Mouse (Mus musculus) ES-E14 (cell line): ENCODE results near the gene Mettl16. TPM values are rescaled to one million over a fixed set of nuclear protein-coding genes. Genes with fewer than 3 reads are reported as not detected.

Source experiments
- DNase-seq: peaks from one replicate; pipeline ENCODE4 v3.0.0-alpha.2; 2013; ENCODE audit warnings: low read depth, low spot score
- H3K27ac ChIP-seq: 2 replicates; pipeline ENCODE4 v1.5.1; 2012; ENCODE audit warnings: low read depth, mild to moderate bottlenecking, low read length, moderate library complexity, mixed read lengths; ENCODE audit not compliant: poor library complexity, insufficient read depth, severe bottlenecking
- H3K36me3 ChIP-seq: 2 replicates; pipeline ENCODE4 v1.6.1; 2012; ENCODE audit warnings: mild to moderate bottlenecking, low read length, moderate library complexity, mixed read lengths; ENCODE audit not compliant: control insufficient read depth, poor library complexity, insufficient read depth, severe bottlenecking
- H3K4me1 ChIP-seq, 2 experiments: fragments of 150-350 bp in 1 of 2; sonication (generic) in 1 of 2; 2 replicates each; pipeline ENCODE4 v1.6.1; 2012; ENCODE audit warnings: low read length in 2 of 2, mild to moderate bottlenecking in 1 of 2, mixed read lengths in 1 of 2; ENCODE audit not compliant: control insufficient read depth in 2 of 2, insufficient read depth in 2 of 2, poor library complexity in 1 of 2
- H3K4me3 ChIP-seq, 2 experiments: fragments of 150-350 bp in 1 of 2; sonication (generic) in 1 of 2; 2 replicates each; pipeline ENCODE4 v1.5.1; 2012; ENCODE audit warnings: low read length in 2 of 2, low read depth in 1 of 2, mild to moderate bottlenecking in 1 of 2, mixed read lengths in 1 of 2; ENCODE audit not compliant: insufficient read depth in 1 of 2, poor library complexity in 1 of 2, severe bottlenecking in 1 of 2
- H3K9ac ChIP-seq: 2 replicates; pipeline ENCODE4 v1.6.1; 2012; ENCODE audit warnings: low read depth, mild to moderate bottlenecking, low read length, mixed read lengths; ENCODE audit not compliant: poor library complexity, insufficient read depth, severe bottlenecking
- H3K9me3 ChIP-seq: fragments of 150-350 bp; sonication (generic); 2 replicates; pipeline ENCODE4 v1.6.1; 2012; ENCODE audit warnings: low read depth, mild to moderate bottlenecking, low read length; ENCODE audit not compliant: control insufficient read depth, insufficient read depth
- CHD2 ChIP-seq: IDR thresholded peaks from 2 replicates; pipeline ENCODE4 v1.6.1; 2014; ENCODE audit warnings: mild to moderate bottlenecking, low read depth, low read length, inconsistent platforms
- HCFC1 ChIP-seq: IDR thresholded peaks from 2 replicates; pipeline ENCODE4 v1.6.1; 2012; ENCODE audit warnings: low read length, inconsistent platforms, borderline replicate concordance; ENCODE audit not compliant: insufficient read depth
- MAFK ChIP-seq: IDR thresholded peaks from 2 replicates; pipeline ENCODE4 v1.6.1; 2014; ENCODE audit warnings: mild to moderate bottlenecking, low read depth, low read length, inconsistent platforms; ENCODE audit not compliant: insufficient read depth
- ZC3H11A ChIP-seq: IDR thresholded peaks from 2 replicates; pipeline ENCODE4 v1.6.1; 2012; ENCODE audit warnings: low read depth, mild to moderate bottlenecking, inconsistent platforms, low read length, borderline replicate concordance
- ZNF384 ChIP-seq: IDR thresholded peaks from 2 replicates; pipeline ENCODE4 v1.6.1; 2012; ENCODE audit warnings: low read depth, low read length, inconsistent platforms
- in situ Hi-C, 2 experiments: fragments of 600-800 bp; cut with MboI; formaldehyde crosslinking; loops; one replicate each; pipeline ENCODE4 v1.15.1; 2025; ENCODE audit warnings: low sequenced_read_pairs in 2 of 2, inconsistent platforms in 1 of 2; ENCODE audit not compliant: unreplicated experiment in 2 of 2
- total RNA-seq: library from RNA; depleted of rRNA; stranded (reverse); fragments of 300-350 nt; gene quantifications from 2 replicates; pipeline ENCODE4 v1.2.3, GENCODE M21; 2012

Mettl16 gene
- total RNA-seq, 1 experiment: 72.7 TPM

GRCm38 (mm10) chr11:74748022-74748421, 22.6 kb upstream of the Mettl16 start:
- Histone ChIP-seq H3K4me3 (no peak overlapping the region), H3K4me1 (peaks cover 5 to 7% of the 10 kb centered on the region in 2 experiments; a peak in 2 of 4 replicates), H3K9me3 (no peaks in the 10 kb centered on the region), H3K36me3 (no peaks in the 10 kb centered on the region), H3K27ac (no peak overlapping the region), H3K9ac (no peak overlapping the region)
- in situ Hi-C loops: no loop called here
- no peak for TF ChIP-seq HCFC1
- TF ChIP-seq MAFK: no peak
- no peak for TF ChIP-seq ZNF384
- no peak for TF ChIP-seq ZC3H11A
- TF ChIP-seq CHD2: no peak
- no peak for DNase-seq

GRCm38 (mm10) chr11:74749241-74749640, 21.4 kb upstream of the Mettl16 start:
- no peak overlapping the region for H3K27ac ChIP-seq
- no peak for DNase-seq
- H3K4me1 ChIP-seq: peaks cover 5 to 7% of the 10 kb centered on the region in 2 experiments; a peak in 2 of 4 replicates
- in situ Hi-C loops: no loop called here
- peak overlapping the region; percentile 22; the same call in 1 of the 2 replicates for H3K9ac ChIP-seq
- no peaks in the 10 kb centered on the region for H3K36me3 ChIP-seq
- H3K4me3 ChIP-seq: peak overlapping the region in 1 of 2 experiments; percentile 44; a peak in 2 of 4 replicates
- no peaks in the 10 kb centered on the region for H3K9me3 ChIP-seq
- TF ChIP-seq CHD2 (no peak), ZNF384 (no peak), MAFK (no peak), ZC3H11A (no peak), HCFC1 (no peak)

GRCm38 (mm10) chr11:74750662-74751351, 19.8 kb upstream of the Mettl16 start:
- no peaks in the 10 kb centered on the region for H3K36me3 ChIP-seq
- no peak for DNase-seq
- no peak overlapping the region for H3K9ac ChIP-seq
- H3K4me3 ChIP-seq: no peak overlapping the region
- peaks cover 5 to 7% of the 10 kb centered on the region in 2 experiments; a peak in 2 of 4 replicates for H3K4me1 ChIP-seq
- H3K9me3 ChIP-seq: no peaks in the 10 kb centered on the region
- TF ChIP-seq ZC3H11A (no peak), ZNF384 (no peak), HCFC1 (no peak), MAFK (no peak), CHD2 (no peak)
- in situ Hi-C loops: no loop called here
- no peak overlapping the region for H3K27ac ChIP-seq

GRCm38 (mm10) chr11:74751352-74752066, 19.1 kb upstream of the Mettl16 start:
- TF ChIP-seq ZC3H11A: no peak
- TF ChIP-seq CHD2: no peak
- TF ChIP-seq MAFK: no peak
- Histone ChIP-seq H3K36me3 (no peaks in the 10 kb centered on the region), H3K4me3 (no peak overlapping the region), H3K4me1 (peaks cover 5 to 7% of the 10 kb centered on the region in 2 experiments; a peak in 2 of 4 replicates), H3K27ac (no peak overlapping the region), H3K9ac (no peak overlapping the region), H3K9me3 (no peaks in the 10 kb centered on the region)
- in situ Hi-C loops: no loop called here
- no peak for DNase-seq
